Mouse (Mus musculus): ENCODE data around the gene Clec2i.
A peak's percentile ranks its signal among the peaks of the same experiment; 100 is the strongest.
"Not testable (repeated sequence)": the region's sequence is repeated elsewhere in the genome, so short reads cannot be mapped to it uniquely, and the experiment has no call there.

The Clec2i gene

DNA sequence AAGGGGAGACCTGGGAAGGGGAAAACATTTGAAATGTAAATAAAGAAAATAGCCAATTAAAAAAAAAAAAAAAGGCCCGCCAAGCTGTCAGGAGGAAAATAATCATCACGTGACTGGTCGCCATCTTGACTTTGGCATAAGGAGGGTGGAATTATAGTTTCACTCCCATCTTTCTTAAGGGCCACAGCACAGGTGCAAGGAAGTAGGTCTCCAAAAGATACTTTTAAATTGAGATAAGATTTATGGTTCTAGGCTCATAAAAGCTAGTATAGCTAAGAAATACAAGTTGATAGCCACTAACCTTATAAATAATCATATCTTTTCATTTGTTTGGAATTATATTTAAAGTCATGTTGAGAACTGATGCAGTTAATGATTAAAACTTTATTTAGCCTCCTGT, 32.5 kb upstream of the Clec2i start:
- no peak for DNase-seq (ENCODE audit: low spot score)

DNA sequence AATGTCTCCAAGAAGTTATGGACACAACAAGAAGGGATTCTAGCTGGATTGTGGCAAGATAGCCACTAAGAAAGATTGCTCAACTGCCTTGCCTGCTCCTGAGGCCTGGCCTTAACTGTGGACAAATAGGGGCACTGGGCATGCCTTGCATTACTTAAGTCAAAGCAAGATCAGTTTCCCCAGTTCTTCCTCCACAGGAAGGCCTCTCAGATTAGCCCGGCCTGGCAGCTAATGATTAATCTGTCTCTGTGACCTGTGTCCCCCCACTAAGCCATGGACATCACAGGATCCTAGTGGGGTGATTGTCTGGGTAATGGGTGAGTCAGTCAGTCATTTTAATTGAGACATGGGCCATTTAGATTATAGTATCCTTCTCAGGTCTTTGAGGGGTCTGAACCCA, 31.9 kb upstream of the Clec2i start:
- no peak for DNase-seq (ENCODE audit: low spot score)

DNA sequence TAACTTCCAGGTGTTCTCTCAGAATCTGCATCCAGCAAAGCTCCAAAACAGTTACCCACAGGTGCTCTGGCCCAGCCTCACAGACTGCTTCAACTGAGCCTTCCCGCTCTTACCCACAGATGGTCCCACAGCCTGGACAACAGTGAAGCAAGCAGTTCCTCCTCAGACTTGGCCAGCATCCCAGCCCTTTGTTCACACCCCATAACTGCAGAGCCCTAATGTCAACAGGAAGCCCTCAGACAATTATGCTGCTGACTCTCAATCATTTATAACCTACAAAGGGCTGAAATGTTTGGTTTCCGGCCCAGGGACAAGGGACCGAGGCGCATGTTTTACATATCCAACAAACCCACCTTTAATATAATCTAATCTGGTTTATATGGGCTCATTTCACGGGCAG, 31.1 kb upstream of the Clec2i start:
- DNase-seq (ENCODE audit: low spot score) = peak; percentile 52

DNA sequence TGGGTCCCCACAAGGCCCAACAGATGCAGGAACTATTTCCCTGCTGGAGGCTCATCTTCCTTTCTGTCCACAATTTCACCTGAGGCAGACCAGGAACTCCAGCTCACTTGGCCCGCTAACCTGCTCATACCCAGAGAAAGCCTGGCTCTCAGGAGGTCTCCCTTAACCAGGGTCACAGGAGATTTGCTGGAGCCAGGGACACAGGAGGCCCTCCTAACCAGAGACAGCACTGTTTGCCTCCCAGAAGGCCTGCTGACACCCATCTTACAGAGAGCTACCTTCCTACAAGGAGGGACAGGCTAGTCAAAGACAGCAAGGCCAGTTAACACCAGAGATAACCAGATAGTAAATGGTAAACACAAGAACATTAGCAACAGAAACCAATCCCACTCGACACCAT, 29.4 kb upstream of the Clec2i start:
- no peak for DNase-seq (ENCODE audit: low spot score)

DNA sequence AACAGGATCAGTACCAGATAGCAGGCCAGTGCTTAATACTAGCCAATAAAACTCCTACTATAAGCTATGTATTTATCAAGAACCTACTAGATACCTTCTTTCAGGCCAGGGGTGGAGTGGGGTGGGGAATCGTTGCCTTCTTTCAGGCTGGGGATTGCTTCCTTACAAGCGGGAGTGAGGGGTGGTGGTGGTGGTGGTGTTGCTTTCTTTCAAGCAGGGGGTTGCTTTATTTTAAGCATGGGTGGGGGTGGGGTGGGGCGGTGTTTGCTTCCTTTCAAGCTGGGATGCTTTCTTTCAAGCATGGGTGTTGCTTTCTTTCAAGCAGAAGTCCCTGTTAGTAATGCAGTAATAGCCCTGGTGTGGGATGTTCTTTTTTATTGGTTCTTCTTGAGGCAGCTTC, 18.5 kb upstream of the Clec2i start:
- DNase-seq (ENCODE audit: low spot score) = no peak

DNA sequence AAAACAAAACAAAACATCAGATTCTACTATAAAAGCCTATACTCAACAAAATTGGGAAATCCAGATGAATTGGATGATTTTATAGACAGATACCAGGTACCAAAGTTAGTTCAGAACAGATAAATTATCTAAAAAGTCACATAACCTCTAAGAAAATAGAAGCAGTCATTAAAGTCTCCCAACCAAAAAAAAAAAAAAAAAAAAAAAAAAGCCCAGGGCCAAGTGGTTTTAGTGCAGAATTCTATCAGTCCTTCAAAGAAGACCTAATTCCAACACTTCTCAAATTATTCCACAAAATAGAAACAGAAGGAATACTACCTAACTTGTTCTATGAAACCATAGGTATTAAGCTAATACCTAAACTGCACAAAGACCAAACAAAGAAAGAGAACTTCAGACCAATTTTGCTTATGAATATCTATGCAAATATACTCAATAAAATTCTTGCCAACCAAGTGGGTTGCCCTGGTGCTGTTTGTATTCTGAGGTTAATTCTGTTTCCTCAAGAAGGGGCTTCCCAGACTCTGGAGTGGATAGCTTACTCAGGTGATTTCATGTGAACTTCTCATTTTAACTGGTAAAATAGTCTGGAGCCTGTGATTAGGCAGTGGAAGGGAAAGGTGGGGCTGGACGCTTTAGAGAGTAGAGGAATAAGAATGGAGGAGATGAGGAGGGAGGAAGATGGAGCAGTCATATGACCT, 15.3 kb upstream of the Clec2i start:
- DNase-seq (ENCODE audit: low spot score) = no peak

DNA sequence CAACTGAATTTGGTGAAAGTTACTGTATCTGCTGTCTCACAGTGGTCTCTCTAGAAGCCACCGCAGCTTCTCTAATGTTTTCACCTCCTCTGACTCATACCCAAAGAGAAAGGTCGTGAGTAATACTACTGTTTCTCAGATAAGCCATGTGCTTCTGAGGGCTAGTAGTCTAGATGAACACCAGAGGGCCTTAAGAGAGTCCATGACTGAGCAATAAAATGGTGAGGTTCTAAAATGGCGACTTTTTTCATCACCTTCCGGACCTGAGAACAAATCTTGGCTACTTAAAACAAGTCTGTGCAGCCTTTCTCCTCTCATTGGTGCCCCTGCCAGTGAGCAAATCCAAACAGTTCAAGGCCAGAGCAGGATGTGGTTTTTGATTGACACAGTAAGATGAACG, 1.4 kb downstream of the Clec2i start:
- DNase-seq (ENCODE audit: low spot score) = no peak

DNA sequence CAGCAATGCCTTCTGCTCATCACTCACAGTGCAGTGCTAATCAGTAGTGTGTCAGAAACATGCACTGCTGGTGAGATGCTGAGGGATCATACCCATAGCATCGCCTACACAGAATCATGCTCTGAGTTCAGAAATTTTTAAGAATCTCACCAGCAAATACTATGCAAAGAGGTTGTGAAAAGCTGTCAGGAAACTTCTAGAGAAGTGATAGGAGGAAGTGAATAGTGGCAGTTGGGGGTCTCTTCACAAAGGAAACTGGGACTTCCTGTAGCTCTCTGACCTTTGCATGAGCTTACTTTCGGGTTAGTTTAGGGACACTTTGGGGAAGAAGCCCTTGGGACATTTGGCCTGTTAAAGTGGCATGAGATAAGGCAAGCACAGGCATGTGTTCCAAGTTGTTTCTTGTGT, 3.6 kb downstream of the Clec2i start, which contains the start of gene BC035044:
TSS of gene BC035044 (minus strand) at position 179 of the 408 bp plus-strand sequence.
- no peak for DNase-seq (ENCODE audit: low spot score)

DNA sequence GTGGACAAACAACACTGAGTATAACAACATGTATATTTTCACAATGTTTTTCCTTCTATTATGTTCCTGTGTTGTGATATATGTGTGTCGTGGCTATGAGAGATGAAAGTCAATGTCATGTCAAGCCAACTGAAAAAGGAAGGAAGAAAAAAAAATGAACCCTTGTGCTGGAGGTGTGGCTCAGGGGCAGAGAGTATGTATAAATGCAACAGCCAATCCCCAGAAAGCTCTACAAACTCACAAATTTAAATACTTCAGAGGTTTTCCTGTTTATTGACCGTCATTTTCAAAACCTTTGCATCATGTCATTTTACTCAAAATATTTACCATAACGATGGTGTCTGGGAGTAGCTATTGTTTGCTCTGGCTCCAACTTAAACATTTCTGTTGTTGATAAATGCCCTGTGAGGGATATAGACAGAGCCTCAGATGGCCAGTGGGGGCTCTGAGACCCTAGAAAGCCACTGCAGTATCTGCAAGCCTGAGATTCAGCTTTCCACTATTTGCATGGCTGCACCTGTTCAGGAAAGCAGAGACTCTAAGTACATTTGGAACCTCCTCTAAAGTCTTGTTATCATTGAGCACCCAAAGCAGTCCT, 8.1 kb downstream of the Clec2i start:
- no peak for DNase-seq (ENCODE audit: low spot score)

DNA sequence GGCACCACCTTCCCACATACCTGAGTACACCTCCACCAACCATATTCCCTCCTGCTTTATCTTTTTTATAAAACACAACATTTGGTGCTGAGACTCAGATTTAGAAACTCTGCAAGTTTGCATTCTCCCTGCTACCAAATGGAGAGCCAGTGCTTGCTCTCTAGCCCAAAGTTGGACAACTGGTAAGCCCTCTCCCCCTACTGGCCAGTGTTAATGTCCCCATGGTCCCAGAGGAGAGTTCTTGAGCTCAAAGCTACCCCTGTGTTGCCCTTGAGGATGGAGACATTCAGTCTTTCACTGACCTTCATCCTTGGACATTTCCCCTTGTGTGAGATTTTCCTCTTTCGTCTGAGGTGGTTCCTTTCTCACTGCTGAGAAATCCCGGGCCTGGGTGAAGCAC, 12.7 kb downstream of the Clec2i start:
- no peak for DNase-seq (ENCODE audit: low spot score)

DNA sequence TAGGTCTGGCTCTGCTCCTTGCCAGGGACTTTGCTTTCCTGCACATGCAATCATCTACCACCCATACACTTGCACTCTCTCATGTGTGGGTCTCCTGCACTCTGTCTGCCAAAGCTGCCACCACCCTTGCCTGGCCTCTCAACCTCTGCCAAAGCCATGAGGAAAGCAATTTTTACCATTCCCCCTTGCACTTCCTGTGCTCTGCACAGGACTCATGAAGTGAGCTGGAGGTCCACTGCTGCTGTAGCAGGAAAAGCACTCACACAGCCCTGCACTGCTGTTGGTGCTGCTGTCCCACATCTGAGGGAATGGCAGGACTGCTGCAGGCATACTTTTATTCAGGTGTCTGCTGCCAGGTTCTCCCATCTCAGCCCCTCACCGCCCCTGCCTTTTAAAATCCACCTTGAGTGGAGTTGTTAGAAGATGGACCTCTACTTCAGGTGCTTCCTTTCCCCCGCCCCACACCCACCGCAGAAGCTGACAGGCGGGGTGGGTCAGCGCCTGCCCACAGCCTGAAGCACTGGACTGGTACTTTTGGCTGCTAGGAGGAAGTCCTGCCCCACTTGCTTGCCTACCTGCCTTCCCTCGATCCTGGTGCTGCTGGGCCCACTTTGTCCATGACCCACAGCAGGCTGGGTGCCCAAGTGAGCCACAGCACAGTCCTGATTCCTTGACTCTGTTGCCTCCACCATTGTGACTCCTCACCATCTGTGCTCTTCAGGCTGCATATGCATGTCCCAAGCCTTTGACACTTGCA, 13.6 kb downstream of the Clec2i start:
- DNase-seq (ENCODE audit: low spot score) = not testable (repeated sequence)

DNA sequence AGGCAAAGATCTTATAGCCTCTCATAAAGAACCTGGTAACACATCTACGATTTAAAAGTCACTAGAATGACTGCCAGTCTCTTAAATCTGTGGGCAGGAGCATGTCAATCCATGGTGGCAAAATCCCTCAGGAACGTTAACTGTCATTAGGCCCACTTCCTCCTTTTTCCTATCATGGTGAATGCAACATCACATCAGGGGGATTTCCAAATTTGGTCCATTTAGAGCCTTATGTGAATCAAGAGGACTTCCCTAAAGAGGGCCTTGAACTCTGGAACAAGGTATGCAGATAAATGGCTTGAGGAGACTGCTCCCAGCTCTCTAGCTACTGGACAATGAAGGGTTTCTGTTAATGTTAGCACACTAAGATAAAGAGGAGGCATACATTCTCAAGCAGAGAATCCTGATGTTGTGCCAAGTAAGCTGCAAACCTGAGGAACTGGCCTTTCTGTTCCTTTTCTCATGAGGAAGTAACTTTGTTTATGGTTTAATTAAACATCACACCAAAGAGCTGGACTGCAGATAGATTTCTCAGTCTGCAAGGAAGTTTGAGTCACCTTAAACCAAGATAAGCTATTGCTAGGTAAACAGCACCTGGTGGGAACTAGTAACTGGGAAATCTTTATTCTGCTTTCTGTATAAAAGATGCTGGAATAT, 26.3 kb downstream of the Clec2i start:
- DNase-seq (ENCODE audit: low spot score) = no peak

DNA sequence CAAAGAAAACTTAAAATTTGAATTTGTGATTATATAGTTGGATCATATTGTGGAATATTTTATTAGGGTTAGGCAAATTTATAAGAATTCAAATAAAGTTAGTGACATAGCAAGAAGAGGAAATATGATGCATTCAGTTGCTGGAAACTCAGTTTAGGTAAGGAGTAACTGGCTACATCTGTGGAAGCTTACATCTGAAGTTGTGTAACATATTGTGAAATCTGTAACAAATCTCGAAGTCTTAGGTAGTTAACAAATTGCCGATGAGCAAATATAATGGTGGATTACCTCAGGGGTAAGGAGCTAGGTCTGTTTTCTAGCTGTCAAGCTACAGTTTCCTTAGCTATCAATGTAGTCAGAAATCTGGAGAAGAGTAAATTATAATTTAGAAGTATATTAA, 29.9 kb downstream of the Clec2i start:
- no peak for DNase-seq (ENCODE audit: low spot score)

DNA sequence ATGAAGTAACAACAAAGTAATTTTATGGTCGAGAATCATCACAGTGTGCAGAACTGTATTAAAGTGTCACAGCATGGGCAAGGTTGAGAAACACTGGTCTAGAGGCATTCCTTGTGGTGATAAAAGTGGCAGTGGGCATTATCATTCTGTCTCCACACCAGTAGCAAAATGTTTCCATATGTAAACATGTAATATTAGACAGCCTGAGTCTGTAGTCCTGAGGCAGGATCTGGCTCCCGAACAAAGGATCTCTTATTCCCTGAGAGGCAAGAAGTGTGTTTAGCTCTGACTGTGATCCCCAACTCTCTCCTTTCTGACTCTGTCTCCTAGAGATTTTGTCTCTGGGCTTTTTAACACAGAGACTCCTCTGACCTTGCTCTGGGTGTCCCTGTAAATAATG, 45.7 kb downstream of the Clec2i start:
- no peak for DNase-seq (ENCODE audit: low spot score)

DNA sequence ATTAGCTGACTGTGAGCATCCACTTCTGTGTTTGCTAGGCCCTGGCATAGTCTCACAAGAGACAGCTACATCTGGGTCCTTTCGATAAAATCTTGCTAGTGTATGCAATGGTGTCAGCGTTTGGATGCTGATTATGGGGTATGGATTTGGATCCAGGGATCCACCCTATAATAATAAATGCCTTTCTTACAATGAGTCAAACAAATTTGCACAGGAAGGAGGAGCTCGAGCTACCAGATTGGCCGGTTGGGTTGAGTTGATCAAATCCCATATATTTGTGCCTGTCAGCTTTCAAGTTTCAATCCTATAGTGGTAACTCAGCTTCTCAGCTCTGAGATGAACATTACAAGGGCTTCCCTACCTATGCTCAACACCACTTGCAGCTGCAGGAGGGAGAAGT, 46.7 kb downstream of the Clec2i start, which contains the start of gene Clec2g:
TSS of gene Clec2g (plus strand) at position 301 of the 400 bp plus-strand sequence.
- not testable (repeated sequence) for DNase-seq (ENCODE audit: low spot score)

DNA sequence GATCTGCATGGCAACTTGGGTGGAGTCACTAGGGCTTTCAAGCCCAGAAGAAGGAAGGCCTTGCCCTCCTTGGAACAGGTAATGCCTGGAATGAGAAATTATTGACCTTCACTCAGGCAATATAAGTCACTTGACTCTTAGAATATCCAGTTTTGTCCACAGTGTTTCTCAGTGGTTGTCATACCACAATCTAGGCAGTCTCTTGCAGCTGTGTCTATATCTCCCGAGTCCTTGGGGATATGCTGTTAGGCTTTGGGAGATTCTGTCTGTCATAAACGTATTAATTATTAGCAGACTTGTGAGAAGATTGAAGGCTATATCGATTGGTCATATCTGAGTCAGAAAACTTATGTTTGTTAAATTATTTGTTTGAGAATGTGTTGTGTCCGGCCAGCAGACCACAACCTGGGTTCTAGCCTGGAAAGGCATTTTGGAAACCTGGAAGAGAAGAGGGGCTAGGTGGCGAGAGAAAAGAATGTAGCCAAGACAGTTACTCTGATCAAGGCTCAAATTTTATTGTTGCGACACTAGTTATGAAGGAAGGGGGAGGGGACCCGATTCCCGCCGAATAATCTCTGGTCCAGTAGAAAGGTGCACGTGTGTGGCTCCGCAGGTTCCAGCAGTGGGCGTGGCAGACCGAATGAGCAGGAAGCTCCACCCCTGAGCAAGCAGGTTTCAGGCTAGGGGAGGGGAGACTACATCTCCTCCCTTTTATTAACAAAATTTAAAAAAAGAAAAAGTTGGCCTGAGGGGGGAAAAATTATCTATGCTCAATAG, 48.7 kb downstream of the Clec2i start:
- not testable (repeated sequence) for DNase-seq (ENCODE audit: low spot score)

DNA sequence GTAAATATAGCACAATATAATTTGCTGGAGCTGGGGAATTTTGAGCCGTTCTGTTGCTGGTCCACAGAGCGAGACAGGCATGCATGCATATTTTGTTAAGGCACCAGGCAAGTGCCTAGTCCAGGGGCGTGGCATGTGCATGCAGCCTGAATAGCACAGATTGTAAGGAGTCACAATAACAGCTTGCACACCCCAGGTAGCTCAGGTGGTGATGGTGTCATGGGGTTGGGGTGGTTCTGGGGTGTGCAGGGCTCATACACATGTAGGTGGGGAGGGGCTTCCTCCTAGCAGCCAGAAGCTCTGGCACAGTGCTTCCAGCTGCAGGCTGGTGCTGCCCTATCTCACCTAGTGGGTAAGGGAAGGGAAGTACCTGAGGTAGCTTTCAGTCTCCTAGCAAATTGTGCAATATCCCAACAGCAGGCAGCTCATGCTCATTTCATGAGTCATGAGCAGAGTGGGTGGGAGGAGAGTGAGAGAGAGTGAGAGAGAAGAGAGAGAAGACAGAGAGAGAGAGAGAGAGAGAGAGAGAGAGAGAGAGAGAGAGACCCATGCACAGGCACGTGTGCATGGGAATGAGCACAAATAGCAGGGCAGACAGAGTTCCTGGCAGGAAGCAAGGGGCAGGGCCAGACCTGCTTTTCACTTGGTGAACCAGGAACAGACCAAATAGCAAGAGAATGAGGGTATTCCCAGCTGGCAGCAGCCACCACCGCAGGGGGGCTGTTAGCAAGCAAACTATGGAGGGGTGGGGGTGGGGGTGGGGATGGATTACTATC, 54.4 kb downstream of the Clec2i start:
- no peak for DNase-seq (ENCODE audit: low spot score)

DNA sequence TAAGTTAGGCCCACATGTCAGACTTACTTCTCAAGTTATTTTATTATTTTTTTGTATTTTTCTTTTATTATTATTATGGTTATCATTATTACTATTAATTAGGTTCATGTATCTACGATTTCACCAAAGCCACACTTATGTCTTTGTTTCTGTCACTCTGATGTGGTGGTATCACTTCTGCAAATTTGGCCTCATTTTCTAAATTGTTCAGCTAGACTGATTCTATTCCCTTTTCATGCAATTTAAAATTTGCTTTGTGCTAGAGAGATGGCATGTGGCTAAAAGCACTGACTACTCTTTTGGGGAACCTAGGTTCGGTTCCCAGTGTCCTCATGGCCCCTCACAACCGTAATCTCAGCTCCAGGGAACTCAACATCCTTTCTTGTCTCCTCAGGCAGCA, 58.2 kb downstream of the Clec2i start:
- DNase-seq (ENCODE audit: low spot score) = no peak
